Mouse (Mus musculus): ENCODE measurements at regions not wholly inside any gene's neighbourhood (a gene's known extent, or its start where the extent isn't known, plus 50 kb on each side); places are given as distances from the start of the nearest gene placed in this dataset.
"Not testable (repeated sequence)": the region's sequence is repeated elsewhere in the genome, so short reads cannot be mapped to it uniquely, and the experiment has no call there.

DNA sequence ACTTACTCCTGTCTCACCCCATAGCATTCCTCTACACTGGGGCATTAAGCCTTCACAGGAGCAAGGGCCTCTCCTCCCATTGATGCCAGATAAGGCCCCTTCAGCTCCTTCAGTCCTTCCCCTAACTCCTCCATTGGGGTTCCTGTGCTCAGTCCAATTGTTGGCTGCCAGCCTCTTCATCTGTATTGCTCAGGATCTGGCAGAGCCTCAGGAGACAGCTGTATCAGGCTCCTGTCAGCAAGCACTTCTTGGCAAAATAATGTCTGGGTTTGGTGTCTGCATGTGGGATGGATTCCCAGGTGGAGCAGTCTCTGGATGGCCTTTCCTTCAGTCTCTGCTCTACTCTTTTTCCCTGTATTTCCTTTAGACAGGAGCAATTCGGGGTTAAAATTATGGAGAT, 278.2 kb upstream of the Ercc4 start:
- not testable (repeated sequence) for H3K4me3 ChIP-seq; H3K9ac ChIP-seq (replicated peaks); H3K36me3 ChIP-seq; H3K27ac ChIP-seq (replicated peaks); H3K4me1 ChIP-seq; H3K4me2 ChIP-seq (replicated peaks); H3K9me3 ChIP-seq; ATAC-seq (replicated peaks); H3K27me3 ChIP-seq
- WGBS, result 48% methylated on average over 1 of the region's 1 CpGs

GRCm38 (mm10) chr16:12856356-12856755, 253.1 kb upstream of the Ercc4 start:
- Histone ChIP-seq H3K27me3 (no peaks in the 10 kb centered on the region), H3K9me3 (no peaks in the 10 kb centered on the region), H3K4me2 (replicated peaks) (no peak overlapping the region), H3K9ac (replicated peaks) (no peak overlapping the region), H3K27ac (replicated peaks) (no peak overlapping the region), H3K4me3 (no peak overlapping the region), H3K4me1 (no peaks in the 10 kb centered on the region), H3K36me3 (no peaks in the 10 kb centered on the region)
- ATAC-seq (replicated peaks), result no peak
- WGBS, result 77% methylated on average over 1 of the region's 1 CpGs

- no peak overlapping the region for H3K4me3 ChIP-seq
- 91% methylated on average over 5 of the region's 5 CpGs for WGBS
- ATAC-seq (replicated peaks), result no peak
- H3K9ac ChIP-seq (replicated peaks), result no peak overlapping the region
- no peaks in the 10 kb centered on the region for H3K9me3 ChIP-seq
- no peak overlapping the region for H3K4me2 ChIP-seq (replicated peaks)
- H3K36me3 ChIP-seq, result no peaks in the 10 kb centered on the region
- H3K4me1 ChIP-seq, result no peaks in the 10 kb centered on the region
- no peak overlapping the region for H3K27ac ChIP-seq (replicated peaks)
- H3K27me3 ChIP-seq, result no peaks in the 10 kb centered on the region
These were observed 249.6 kb upstream of the Ercc4 start for GRCm38 (mm10) chr16:12859714-12860355.

DNA sequence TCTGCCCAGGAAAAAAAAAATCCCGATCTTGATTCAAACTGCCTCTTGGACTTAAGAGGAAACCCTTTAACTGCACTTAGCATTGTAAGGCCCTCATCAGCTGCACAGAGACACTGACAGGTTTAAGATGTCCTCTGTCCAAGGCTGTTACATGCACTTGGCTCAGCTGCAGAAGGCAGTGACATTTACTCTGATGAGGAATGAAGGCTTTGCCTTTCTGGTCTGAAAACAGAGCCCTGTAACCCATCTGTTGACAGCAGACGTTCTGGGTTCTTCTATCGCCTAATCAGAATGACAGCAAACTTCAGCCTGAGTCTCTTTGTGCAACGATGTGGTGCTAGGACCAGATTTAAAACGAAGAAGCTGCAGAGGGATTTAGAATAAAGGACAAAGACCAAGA, 246.9 kb upstream of the Ercc4 start:
- H3K4me1 ChIP-seq, result no peaks in the 10 kb centered on the region
- 79% methylated on average over 5 of the region's 5 CpGs for WGBS
- H3K4me2 ChIP-seq (replicated peaks), result no peak overlapping the region
- no peaks in the 10 kb centered on the region for H3K36me3 ChIP-seq
- no peak overlapping the region for H3K4me3 ChIP-seq
- no peak for ATAC-seq (replicated peaks)
- no peak overlapping the region for H3K27ac ChIP-seq (replicated peaks)
- no peaks in the 10 kb centered on the region for H3K9me3 ChIP-seq
- no peak overlapping the region for H3K9ac ChIP-seq (replicated peaks)
- no peaks in the 10 kb centered on the region for H3K27me3 ChIP-seq

GRCm38 (mm10) chr16:12878326-12878725, 231.2 kb upstream of the Ercc4 start:
- not testable (repeated sequence) for ATAC-seq (replicated peaks); H3K4me1 ChIP-seq

DNA sequence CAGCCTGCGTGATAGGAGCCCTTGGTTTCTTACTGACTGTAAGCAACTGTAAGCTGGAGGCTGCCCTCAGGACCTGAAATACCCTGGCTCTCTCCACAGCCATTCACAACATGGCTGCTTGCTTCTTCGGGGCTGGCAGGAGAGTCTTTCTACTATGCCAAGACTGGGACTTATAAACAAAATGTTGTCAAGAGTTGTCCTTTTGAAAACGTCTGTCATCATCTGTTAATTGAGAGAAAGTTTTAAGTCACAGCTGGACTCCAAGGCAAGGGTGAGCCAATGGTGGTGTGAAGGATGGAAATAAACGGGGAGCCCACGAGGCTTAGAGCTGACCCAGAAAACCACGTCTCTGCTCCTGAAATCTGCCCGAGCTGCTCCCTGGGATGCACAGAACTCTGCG, 229.5 kb upstream of the Ercc4 start:
- Histone ChIP-seq H3K27me3 (no peaks in the 10 kb centered on the region), H3K9me3 (no peaks in the 10 kb centered on the region), H3K4me1 (peaks cover 3% of the 10 kb centered on the region; the same call in 1 of the 2 replicates), H3K4me3 (no peak overlapping the region), H3K4me2 (replicated peaks) (no peak overlapping the region), H3K27ac (replicated peaks) (no peak overlapping the region), H3K36me3 (no peaks in the 10 kb centered on the region), H3K9ac (replicated peaks) (no peak overlapping the region)
- ATAC-seq (replicated peaks), result no peak
- 78% methylated on average over 8 of the region's 8 CpGs for WGBS

More at GRCm38 (mm10) chr16:12878326-12878725, 231.2 kb upstream of the Ercc4 start:
- H3K4me2 ChIP-seq (replicated peaks); H3K4me3 ChIP-seq; H3K27ac ChIP-seq (replicated peaks); H3K27me3 ChIP-seq; H3K9me3 ChIP-seq; H3K9ac ChIP-seq (replicated peaks); H3K36me3 ChIP-seq: not testable (repeated sequence)
- 85% methylated on average over 5 of the region's 5 CpGs for WGBS

DNA sequence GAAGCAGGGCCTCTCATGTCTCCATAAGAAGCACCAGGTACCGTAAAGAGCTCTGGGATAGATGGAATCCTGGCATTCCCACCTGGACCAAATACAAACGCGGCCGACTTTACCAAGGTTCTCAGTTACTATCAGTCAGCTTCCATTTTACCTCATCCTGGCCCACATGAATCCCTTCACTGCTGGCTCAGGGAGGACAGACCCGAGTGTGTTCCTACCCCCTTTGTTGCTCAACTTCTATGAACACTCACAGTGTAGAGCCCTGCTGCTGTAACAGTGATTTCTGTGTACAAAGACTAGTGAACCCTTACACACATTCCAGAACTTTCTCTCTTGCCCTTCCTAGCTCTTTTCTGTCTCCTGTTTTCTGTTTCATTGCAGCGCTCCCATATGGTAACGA, 229.0 kb upstream of the Ercc4 start:
- Histone ChIP-seq H3K36me3 (no peaks in the 10 kb centered on the region), H3K27ac (replicated peaks) (no peak overlapping the region), H3K27me3 (no peaks in the 10 kb centered on the region), H3K4me2 (replicated peaks) (no peak overlapping the region), H3K4me1 (peaks cover 3% of the 10 kb centered on the region; the same call in 1 of the 2 replicates), H3K9me3 (no peaks in the 10 kb centered on the region), H3K4me3 (no peak overlapping the region), H3K9ac (replicated peaks) (no peak overlapping the region)
- 92% methylated on average over 7 of the region's 7 CpGs for WGBS
- ATAC-seq (replicated peaks), result no peak

DNA sequence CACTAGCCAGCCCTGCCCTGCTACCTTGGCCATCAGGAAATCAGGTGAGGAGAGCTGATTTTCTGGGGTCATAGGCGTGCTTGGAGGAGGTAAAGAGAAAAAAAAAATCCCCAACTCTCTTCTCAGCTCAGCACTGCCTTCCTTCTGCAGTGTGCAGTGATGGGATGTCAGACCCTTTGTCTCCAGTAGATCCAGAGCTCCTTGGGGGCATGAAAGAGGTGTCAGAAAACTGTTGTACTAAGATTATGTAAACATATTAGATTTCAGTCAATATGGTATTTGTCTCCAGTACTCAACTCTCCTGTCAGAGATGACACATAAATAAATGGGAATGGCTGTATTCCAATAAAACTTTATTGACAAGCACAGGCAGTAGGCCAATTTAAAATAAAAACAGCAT, 226.8 kb upstream of the Ercc4 start:
- Histone ChIP-seq H3K36me3 (no peaks in the 10 kb centered on the region), H3K9ac (replicated peaks) (no peak overlapping the region), H3K9me3 (no peaks in the 10 kb centered on the region), H3K27ac (replicated peaks) (no peak overlapping the region), H3K4me2 (replicated peaks) (no peak overlapping the region), H3K4me1 (peaks cover 14% of the 10 kb centered on the region), H3K27me3 (no peaks in the 10 kb centered on the region), H3K4me3 (no peak overlapping the region)
- no peak for ATAC-seq (replicated peaks)
- 78% methylated on average over 1 of the region's 1 CpGs for WGBS

DNA sequence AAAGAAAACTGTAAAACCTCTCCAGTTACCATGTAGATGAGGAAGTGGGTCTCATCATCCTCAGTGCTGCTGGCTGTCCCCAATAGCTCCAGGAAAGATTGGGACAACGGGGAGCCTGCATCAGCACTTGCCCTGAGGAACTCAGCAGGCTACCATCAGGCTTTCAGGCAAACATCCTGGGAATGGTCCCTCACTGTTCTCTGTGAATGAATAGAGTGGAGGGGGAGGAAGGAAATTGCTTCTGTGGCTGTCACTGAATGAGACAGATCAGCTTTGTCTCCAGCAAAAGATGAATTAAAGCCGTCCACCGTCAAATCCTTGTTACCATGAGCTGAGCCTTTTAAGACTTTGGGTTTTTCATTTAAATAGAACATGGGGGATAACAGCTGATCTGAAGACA, 224.9 kb upstream of the Ercc4 start:
- no peaks in the 10 kb centered on the region for H3K36me3 ChIP-seq
- H3K9me3 ChIP-seq, result no peaks in the 10 kb centered on the region
- no peak overlapping the region for H3K4me2 ChIP-seq (replicated peaks)
- no peaks in the 10 kb centered on the region for H3K27me3 ChIP-seq
- 0 out of 2 replicates have a peak, but pooled peaks have one; percentile 26 for ATAC-seq (replicated peaks)
- under 1% methylated on average over 3 of the region's 3 CpGs for WGBS
- H3K4me3 ChIP-seq, result no peak overlapping the region
- no peak overlapping the region for H3K27ac ChIP-seq (replicated peaks)
- H3K4me1 ChIP-seq, result peaks cover 14% of the 10 kb centered on the region
- no peak overlapping the region for H3K9ac ChIP-seq (replicated peaks)

GRCm38 (mm10) chr16:12886127-12886526, 223.4 kb upstream of the Ercc4 start:
- 50% methylated on average over 1 of the region's 1 CpGs for WGBS
- Histone ChIP-seq H3K36me3 (no peaks in the 10 kb centered on the region), H3K4me2 (replicated peaks) (no peak overlapping the region), H3K4me3 (no peak overlapping the region), H3K9ac (replicated peaks) (no peak overlapping the region), H3K27ac (replicated peaks) (0 out of 2 replicates have a peak overlapping the region, but pooled peaks have one; percentile 4), H3K4me1 (peaks cover 14% of the 10 kb centered on the region), H3K9me3 (no peaks in the 10 kb centered on the region), H3K27me3 (no peaks in the 10 kb centered on the region)
- ATAC-seq (replicated peaks), result no peak; the same call in 1 of the 2 replicates

DNA sequence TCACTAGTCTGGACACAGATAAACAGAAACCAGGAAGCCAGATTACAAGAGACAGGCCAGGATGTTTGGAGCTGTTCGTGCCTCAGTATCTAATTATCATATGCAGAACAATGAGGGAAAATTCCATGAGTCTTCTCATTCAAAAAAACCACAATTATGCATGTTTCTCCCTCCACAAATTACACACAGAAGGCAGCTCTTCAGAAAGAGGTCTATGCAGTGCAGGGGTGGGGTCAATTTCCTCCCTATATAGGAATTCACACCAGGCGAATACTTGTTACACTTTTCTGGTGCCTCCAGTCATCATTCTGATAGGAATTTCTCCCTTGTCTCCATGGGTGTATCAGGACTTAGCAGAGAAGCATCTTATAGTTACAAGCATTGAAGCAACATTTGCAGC, 222.1 kb upstream of the Ercc4 start:
- H3K27me3 ChIP-seq, result no peaks in the 10 kb centered on the region
- WGBS, result 45% methylated on average over 2 of the region's 2 CpGs
- ATAC-seq (replicated peaks), result no peak
- H3K4me1 ChIP-seq, result peaks cover 14% of the 10 kb centered on the region
- no peaks in the 10 kb centered on the region for H3K9me3 ChIP-seq
- H3K4me2 ChIP-seq (replicated peaks), result no peak overlapping the region
- no peak overlapping the region for H3K4me3 ChIP-seq
- H3K36me3 ChIP-seq, result no peaks in the 10 kb centered on the region
- H3K27ac ChIP-seq (replicated peaks), result no peak overlapping the region
- no peak overlapping the region for H3K9ac ChIP-seq (replicated peaks)

GRCm38 (mm10) chr16:12890094-12890493, 219.4 kb upstream of the Ercc4 start:
- no peak overlapping the region for H3K9ac ChIP-seq (replicated peaks)
- H3K36me3 ChIP-seq, result no peaks in the 10 kb centered on the region
- H3K9me3 ChIP-seq, result no peaks in the 10 kb centered on the region
- peaks cover 10% of the 10 kb centered on the region for H3K4me1 ChIP-seq
- H3K27me3 ChIP-seq, result no peaks in the 10 kb centered on the region
- no peak for ATAC-seq (replicated peaks)
- no peak overlapping the region for H3K4me2 ChIP-seq (replicated peaks)
- H3K4me3 ChIP-seq, result no peak overlapping the region
- no peak overlapping the region for H3K27ac ChIP-seq (replicated peaks)
- 86% methylated on average over 1 of the region's 1 CpGs for WGBS

DNA sequence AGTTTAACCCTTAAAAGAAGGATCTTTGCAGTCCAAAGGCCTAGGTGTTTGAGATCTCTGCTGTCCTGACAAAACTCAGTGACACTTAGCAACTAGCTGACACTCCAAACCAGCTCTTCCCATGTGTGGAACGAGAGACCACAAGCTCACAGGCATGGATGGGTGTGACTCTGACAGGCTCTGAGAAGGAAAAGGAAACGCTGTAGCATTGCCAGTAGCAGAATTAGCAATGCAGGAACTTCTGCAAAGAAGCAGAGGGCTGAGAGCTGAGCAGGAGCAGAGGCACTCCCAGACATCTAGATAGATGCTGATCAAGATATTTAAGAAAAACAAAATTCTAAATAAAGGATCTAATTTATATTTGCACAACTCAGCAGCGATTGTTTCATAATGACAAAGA, 218.9 kb upstream of the Ercc4 start:
- 82% methylated on average over 3 of the region's 3 CpGs for WGBS
- H3K27me3 ChIP-seq, result no peaks in the 10 kb centered on the region

More for the DNA sequence above, 218.9 kb upstream of the Ercc4 start:
- H3K4me3 ChIP-seq, result no peak overlapping the region
- no peak overlapping the region for H3K4me2 ChIP-seq (replicated peaks)
- no peak overlapping the region for H3K9ac ChIP-seq (replicated peaks)
- peaks cover 10% of the 10 kb centered on the region for H3K4me1 ChIP-seq
- H3K27ac ChIP-seq (replicated peaks), result no peak overlapping the region
- H3K9me3 ChIP-seq, result no peaks in the 10 kb centered on the region
- ATAC-seq (replicated peaks), result no peak
- no peaks in the 10 kb centered on the region for H3K36me3 ChIP-seq
